Mouse (Mus musculus): ENCODE measurements around the gene D930048N14Rik. TPM values are rescaled to one million over a fixed set of nuclear protein-coding genes. Genes with fewer than 3 reads are reported as not detected.
"Not testable (repeated sequence)": the region's sequence is repeated elsewhere in the genome, so short reads cannot be mapped to it uniquely, and the experiment has no call there.

Gene D930048N14Rik
- polyA plus RNA-seq, 1 experiment from 2014 or later: 2.0 TPM

DNA sequence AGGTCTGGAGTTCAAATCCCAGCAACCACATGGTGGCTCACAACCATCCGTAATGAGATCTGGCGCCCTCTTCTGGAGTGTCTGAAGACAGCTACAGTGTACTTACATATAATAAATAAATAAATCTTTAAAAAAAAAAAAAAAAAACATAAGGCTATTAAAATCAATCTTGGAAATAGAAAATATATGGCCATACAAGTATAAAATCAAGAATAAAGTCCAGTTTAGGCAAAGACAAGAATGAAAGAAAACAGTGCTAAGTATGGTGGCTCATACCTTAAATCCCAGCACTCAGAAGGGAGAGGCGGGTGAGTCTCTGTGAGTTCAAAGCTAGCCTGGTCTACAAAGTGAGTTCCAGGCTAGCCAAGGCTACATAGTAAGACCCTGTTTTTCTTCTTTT lies 39.8 kb downstream of the D930048N14Rik start:
- DNase-seq (ENCODE audit: extremely low spot score, low spot score); H3K27me3 ChIP-seq (ENCODE audit: poor library complexity, severe bottlenecking); H3K27ac ChIP-seq; H3K4me3 ChIP-seq; H3K9me3 ChIP-seq: not testable (repeated sequence)
- Histone ChIP-seq H3K4me1 (peaks cover 19% of the 10 kb centered on the region), H3K36me3 (replicated peaks) (peaks cover 23% of the 10 kb centered on the region)
- 73% methylated on average over 3 of the region's 3 CpGs for whole genome bisulfite sequencing

DNA sequence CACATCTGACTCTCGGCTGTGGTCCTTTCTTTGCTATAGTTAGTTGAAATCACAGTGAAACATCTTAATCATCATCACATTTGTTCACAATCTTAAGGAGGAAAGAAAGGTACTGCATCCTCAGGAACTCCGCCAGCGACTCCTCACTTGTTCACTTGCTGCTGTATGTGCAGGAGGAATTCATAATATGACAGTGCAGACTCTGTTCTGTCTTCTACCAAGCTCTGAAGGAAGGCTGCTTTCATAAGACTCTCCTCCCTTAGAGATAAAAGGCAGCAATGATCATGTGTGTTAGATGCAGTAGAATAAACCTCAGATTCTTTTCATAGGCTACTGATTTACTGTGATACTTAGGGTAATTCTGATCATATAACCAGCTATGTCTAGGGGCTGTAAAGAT lies 44.2 kb downstream of the D930048N14Rik start:
- no peaks in the 10 kb centered on the region for H3K27me3 ChIP-seq (ENCODE audit: poor library complexity, severe bottlenecking)
- no peak overlapping the region for H3K4me3 ChIP-seq
- H3K9me3 ChIP-seq: no peaks in the 10 kb centered on the region
- peaks cover 60% of the 10 kb centered on the region for H3K36me3 ChIP-seq (replicated peaks)
- no peak for DNase-seq (ENCODE audit: extremely low spot score, low spot score)
- H3K27ac ChIP-seq: no peak overlapping the region
- H3K4me1 ChIP-seq: no peaks in the 10 kb centered on the region
- 93% methylated on average over 3 of the region's 3 CpGs for WGBS

DNA sequence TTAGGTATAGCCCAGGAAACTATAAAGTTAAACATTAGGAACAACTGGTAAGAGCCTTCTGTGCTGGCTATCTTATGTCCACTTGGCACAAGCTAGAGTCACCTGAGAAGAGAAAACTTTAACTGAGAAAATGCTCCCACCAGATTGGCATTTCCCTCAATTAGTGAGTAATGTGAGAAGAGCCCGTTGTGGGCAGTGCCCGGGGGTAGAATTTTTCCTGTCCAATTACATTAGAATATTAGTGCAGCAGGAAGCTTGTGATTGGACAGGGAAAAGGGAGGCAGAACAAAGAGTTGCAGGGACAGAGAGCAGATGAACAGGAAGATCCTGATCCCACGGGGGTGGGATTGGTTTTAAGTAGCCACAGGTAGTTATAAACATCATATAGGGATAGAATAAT lies 52.1 kb downstream of the D930048N14Rik start:
- Histone ChIP-seq H3K4me3 (no peak overlapping the region), H3K27ac (no peak overlapping the region), H3K4me1 (no peaks in the 10 kb centered on the region; the same call in 1 of the 2 replicates), H3K9me3 (no peaks in the 10 kb centered on the region), H3K36me3 (replicated peaks) (peaks cover 94% of the 10 kb centered on the region), H3K27me3 (ENCODE audit: poor library complexity, severe bottlenecking) (no peaks in the 10 kb centered on the region)
- no peak for DNase-seq (ENCODE audit: extremely low spot score, low spot score)
- WGBS: 75% methylated on average over 3 of the region's 3 CpGs

DNA sequence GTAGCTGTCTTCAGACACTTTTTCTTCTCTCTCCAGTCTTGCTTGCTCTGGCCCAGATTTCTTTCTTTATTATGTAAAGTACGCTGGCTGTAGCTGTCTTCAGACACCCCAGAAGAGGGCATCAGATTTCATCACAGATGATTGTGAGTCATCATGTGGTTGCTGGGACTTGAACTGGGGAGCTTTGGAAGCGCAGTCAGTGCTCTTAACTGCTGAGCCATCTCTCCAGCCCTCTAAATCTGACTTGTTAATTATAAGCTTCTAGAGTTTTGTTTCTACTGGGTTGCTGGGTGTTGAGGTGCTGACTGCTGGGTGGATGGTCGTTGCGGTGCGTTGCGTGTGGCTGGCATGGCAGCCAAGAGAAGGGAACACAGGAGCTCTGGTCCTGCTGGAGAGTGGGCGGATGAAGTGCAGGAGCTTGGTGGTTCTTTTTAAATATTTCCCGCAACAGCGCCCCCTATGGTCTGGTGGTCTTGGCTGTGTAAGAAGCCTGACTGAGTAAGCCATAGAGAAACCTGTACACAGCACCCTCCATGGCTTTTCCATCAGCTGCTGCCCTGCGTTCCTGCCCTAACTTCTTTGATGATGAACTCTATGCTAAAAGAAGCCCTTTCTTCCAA lies 52.7 kb downstream of the D930048N14Rik start:
- H3K27ac ChIP-seq: no peak overlapping the region
- no peak overlapping the region for H3K4me3 ChIP-seq
- WGBS: 68% methylated on average over 10 of the region's 10 CpGs
- H3K9me3 ChIP-seq: no peaks in the 10 kb centered on the region
- H3K36me3 ChIP-seq (replicated peaks): peaks cover 94% of the 10 kb centered on the region
- DNase-seq (ENCODE audit: extremely low spot score, low spot score): peak; percentile 22
- no peaks in the 10 kb centered on the region for H3K27me3 ChIP-seq (ENCODE audit: poor library complexity, severe bottlenecking)
- no peaks in the 10 kb centered on the region; the same call in 1 of the 2 replicates for H3K4me1 ChIP-seq

DNA sequence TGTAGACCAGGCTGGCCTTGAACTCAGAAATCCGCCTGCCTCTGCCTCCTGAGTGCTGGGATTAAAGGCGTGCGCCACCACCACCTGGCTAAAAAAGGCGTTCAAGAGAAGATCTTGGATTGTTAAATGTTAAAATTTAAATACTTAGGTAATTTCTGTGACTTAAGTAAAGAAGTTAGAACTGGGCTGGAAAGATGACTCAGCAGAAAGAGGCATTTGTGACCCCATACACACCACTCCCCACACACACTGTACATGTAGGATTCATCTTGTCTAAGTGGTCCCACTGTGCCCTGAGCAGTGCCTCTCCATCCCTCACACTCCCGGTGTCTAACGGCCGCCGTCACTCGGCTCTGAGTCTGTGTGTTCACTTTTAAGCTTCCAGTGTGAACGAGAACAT lies 55.7 kb downstream of the D930048N14Rik start:
- Histone ChIP-seq H3K27me3 (ENCODE audit: poor library complexity, severe bottlenecking) (no peaks in the 10 kb centered on the region), H3K27ac (no peak overlapping the region), H3K36me3 (replicated peaks) (peaks cover 91% of the 10 kb centered on the region), H3K4me3 (no peak overlapping the region), H3K9me3 (no peaks in the 10 kb centered on the region), H3K4me1 (no peaks in the 10 kb centered on the region; the same call in 1 of the 2 replicates)
- WGBS: 97% methylated on average over 10 of the region's 10 CpGs
- no peak for DNase-seq (ENCODE audit: extremely low spot score, low spot score)

DNA sequence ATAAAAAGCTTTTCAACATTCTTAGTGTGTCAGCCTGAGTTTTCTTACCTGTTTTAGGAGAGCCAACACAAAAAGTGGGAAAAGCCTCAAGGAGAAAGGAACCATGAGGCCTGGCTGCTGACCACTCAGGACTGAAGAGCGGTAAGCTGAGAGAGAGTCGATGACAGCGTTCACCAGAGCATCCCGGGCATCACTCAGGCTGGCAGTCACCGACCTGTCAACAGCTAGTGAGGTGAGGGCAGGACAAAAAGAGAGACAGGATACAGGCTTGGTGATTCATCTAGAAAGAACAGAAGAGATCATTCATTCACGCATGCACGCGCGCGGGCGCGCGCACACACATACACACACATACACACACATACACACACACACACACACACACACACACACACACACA lies 56.3 kb downstream of the D930048N14Rik start:
- no peak for DNase-seq (ENCODE audit: extremely low spot score, low spot score)
- H3K4me1 ChIP-seq: no peaks in the 10 kb centered on the region; the same call in 1 of the 2 replicates
- no peak overlapping the region for H3K27ac ChIP-seq
- H3K36me3 ChIP-seq (replicated peaks): peaks cover 91% of the 10 kb centered on the region
- no peak overlapping the region for H3K4me3 ChIP-seq
- H3K9me3 ChIP-seq: no peaks in the 10 kb centered on the region
- no peaks in the 10 kb centered on the region for H3K27me3 ChIP-seq (ENCODE audit: poor library complexity, severe bottlenecking)
- 99% methylated on average over 13 of the region's 13 CpGs for WGBS

Other genes with a start within 250 kb of the D930048N14Rik start
- 15.9 and 16.3 TPM in 2 replicates for gene Phykpl, start 66.2 kb upstream of the D930048N14Rik start, polyA plus RNA-seq (2016; fragmentation: Nextera tagmentation; extraction: Ambion mirVana)
- gene Hnrnpab, start 44.1 kb upstream of the D930048N14Rik start, polyA plus RNA-seq (2016; fragmentation: Nextera tagmentation; extraction: Ambion mirVana): 597 and 634 TPM in 2 replicates
- gene Nhp2, start 31.2 kb upstream of the D930048N14Rik start, polyA plus RNA-seq (2016; fragmentation: Nextera tagmentation; extraction: Ambion mirVana): 273 and 279 TPM in 2 replicates
- 37.2 and 39.1 TPM in 2 replicates for gene Rmnd5b, start 15.1 kb upstream of the D930048N14Rik start, polyA plus RNA-seq (2016; fragmentation: Nextera tagmentation; extraction: Ambion mirVana)
- gene N4bp3, start 112 bp upstream of the D930048N14Rik start, polyA plus RNA-seq (2016; fragmentation: Nextera tagmentation; extraction: Ambion mirVana): 19.4 and 21.1 TPM in 2 replicates
- 78.4 and 78.7 TPM in 2 replicates for gene 0610009B22Rik, start 37.9 kb downstream of the D930048N14Rik start, polyA plus RNA-seq (2016; fragmentation: Nextera tagmentation; extraction: Ambion mirVana)
- 12.8 and 14.0 TPM in 2 replicates for gene Sec24a, start 112.7 kb downstream of the D930048N14Rik start, polyA plus RNA-seq (2016; fragmentation: Nextera tagmentation; extraction: Ambion mirVana)
- 112 and 114 TPM in 2 replicates for gene Sar1b, start 112.7 kb downstream of the D930048N14Rik start, polyA plus RNA-seq (2016; fragmentation: Nextera tagmentation; extraction: Ambion mirVana)
- gene Jade2, start 206.7 kb downstream of the D930048N14Rik start, polyA plus RNA-seq (2016; fragmentation: Nextera tagmentation; extraction: Ambion mirVana): 0.57 and 0.64 TPM in 2 replicates

Data from forebrain, embryonic 10.5 days (tissue).